Mouse (Mus musculus) cerebellum, adult 9-11 months (tissue): ENCODE results near the gene Baiap3.
A peak's percentile ranks its signal among the peaks of the same experiment; 100 is the strongest.

ENCODE experiments used
- DNase-seq: peaks from one replicate; pipeline ENCODE4 v3.0.0; 2022

Gene Baiap3

GRCm38 (mm10) chr17:25244239-25244638 lies 11.9 kb downstream of the Baiap3 start:
- DNase-seq, result no peak

DNA sequence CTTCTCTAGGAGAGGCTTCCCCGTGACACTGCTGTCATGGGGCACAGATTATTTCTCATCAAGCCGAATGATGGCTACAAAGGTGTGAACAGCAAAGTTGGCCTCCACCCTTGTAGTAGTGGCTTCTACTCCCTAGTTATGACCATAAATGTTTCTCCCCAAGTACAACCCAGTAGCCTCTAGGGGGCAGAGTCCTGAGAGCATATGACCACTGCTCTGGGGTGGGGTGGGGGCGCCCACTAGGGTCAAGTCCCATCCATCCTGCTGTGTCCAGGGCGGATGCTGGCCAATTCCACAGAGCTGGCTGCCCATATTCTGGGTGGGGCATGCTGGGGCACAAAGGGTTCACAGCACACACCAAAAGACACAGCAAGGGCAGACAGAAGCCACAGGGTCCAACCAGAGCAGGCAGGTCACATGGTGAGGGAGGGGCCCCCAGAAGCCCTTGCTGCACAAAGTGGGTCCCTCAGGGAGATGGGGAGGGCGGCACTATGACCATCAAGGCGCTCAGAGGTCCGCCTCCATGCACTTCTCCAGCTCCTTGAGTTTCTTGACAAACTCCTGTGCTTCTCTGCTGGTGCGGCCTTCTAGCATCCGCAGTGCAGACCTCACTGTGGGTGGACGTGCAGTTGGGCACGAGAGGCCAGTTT lies 12.9 kb downstream of the Baiap3 start:
- DNase-seq, result peak; percentile 26

DNA sequence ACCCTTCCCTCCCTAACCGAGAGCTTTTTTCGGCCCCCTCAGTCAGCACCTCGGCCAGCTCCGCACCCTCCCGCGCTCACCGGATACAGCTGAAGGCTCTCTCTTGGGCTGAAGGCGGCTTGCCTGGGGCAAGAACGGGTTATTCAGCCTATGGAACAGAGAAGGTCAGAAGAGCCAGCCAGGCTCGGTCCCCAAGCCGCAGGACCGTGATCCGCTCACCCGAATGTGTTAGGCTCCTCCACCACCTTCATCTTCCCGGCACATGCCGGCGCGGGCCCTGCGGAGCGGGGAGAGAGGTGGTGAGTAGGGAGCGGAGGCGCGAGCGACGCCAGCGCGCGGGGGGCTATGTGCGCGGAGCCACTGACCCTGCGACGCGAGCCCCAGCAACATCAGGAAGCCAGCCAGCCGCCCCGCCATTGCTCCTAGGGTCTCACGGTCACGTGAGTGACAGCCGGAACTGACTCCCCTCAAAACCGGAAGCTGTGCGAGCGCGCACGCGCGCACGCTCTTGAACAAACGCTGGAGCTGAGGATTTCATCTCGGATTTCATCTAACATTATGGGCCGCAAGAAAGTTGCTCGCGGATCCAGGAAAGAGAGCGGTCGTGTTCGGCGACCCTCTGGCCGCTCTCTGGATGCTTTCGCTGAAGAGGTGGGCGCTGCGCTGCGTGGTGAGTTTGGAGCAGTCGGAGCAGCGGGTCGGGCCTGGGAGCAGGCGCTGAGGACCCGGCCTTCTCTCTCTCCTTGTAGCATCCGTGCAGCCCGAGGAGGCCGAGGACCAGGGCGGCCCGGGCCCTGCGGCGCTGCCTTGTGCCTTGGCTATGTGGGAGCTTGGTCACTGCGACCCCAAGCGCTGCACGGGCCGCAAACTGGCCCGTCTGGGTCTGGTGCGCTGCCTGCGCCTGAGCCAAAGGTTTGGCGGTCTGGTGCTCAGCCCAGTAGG lies 16.2 kb downstream of the Baiap3 start, which contains the start of the genes Gnptg and Tsr3:
Gene Gnptg (minus strand): TSS at position 430 of the 942 bp plus-strand sequence.
Gene Tsr3 (plus strand): TSS at position 476 of the 942 bp plus-strand sequence.
- DNase-seq, result peak; percentile 81

DNA sequence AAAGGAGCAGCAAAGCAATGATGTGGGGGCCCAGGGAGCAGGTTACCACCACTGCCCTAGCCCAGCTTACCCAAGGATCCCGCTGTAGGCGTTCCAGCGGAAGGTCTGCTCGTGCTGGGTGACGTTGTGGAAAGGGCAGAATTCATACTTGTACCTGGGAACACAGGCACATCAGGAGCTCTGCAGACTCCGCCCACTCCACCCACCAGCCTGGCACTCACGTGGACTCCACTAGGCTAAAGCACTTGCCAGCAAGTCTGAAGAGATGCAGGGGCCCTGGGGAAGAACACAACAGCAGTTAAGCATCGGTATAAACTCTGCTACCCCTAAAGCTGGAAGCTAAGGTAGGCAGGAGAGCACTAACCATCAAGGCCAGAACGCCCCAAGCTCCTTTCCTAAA lies 20.5 kb downstream of the Baiap3 start:
- no peak for DNase-seq

GRCm38 (mm10) chr17:25231621-25232020 lies 24.5 kb downstream of the Baiap3 start:
- DNase-seq, result peak; percentile 29

DNA sequence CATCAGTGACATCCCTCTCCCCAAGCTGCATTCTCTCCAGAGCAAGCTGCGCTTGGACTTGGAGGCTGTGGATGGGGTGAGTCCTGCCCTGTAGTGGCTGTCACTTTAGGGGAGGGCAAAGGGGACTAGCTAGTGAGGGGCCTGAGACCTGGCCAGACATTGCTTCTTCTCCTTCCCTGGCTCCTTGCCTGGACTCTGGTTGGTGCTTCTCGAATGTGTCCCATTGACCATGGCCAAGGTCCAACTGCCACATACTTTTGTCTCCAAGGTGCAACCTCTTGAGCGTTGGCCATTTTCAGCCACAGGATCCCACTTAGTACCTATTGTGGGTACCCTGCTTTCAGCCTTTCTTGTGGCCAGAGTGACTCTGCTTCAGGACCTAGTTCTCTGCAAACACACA lies 25.5 kb downstream of the Baiap3 start:
- DNase-seq, result peak; percentile 43

GRCm38 (mm10) chr17:25230014-25230655 lies 26.0 kb downstream of the Baiap3 start:
- DNase-seq, result peak; percentile 21

GRCm38 (mm10) chr17:25227991-25228390 lies 28.2 kb downstream of the Baiap3 start:
- no peak for DNase-seq

DNA sequence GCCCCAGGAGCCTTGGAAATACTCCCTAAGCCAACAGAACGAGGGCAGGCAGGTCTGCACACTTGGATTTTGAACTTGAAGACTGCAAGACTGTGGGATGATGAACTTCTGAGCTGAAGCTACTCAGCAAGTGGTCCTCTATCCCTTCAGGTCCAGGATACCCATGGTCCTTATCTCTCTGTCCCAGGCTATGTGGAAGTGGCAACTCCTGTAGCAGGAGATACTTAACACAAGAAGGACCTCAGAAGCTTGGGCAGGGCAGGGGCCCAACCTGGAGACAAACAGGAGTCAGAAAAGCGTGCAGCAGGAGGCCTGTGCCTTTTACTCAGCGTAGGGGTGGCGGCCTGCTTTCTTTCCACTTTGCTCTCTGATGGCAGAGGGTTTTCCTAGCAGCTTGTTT lies 30.5 kb downstream of the Baiap3 start:
- no peak for DNase-seq

- no peak for DNase-seq
Observed at GRCm38 (mm10) chr17:25224586-25225222, 31.5 kb downstream of the Baiap3 start.

DNA sequence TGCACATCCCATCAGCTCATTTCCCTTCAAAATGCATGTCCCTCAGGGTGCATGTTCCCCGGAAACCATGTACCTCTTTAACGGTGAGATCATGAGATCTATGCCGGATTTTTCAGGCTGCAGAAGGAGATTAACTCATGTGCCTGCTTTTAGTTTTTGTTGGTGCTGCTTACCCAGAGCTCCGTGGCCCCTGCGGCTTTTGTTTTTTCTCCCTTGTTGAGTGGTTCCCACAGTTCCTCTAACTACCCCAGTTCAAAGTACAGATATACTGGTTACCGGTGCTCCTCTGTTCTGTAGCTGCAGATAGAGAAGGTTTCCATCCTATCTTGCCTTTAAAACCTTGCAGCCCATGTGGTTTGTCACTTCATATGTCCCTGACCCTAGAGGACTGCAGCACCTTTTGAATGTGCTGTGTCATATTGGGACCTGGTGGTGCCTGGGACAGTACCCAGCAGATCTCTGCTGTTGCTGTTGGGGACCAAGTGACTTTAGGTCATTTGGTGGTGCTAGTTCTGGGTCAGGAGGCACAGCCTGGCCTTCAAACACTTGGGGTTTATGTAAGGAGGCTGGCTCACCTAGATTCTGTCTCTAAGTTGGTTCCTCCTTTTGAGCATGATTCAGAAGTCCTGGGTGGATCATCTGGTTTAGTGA lies 33.1 kb downstream of the Baiap3 start:
- DNase-seq, result peak; percentile 51

GRCm38 (mm10) chr17:25222504-25222940 lies 33.6 kb downstream of the Baiap3 start:
- peak; percentile 81 for DNase-seq

- peak; percentile 86 for DNase-seq
Observed at GRCm38 (mm10) chr17:25221821-25222503, 34.2 kb downstream of the Baiap3 start.

GRCm38 (mm10) chr17:25220746-25221145 lies 35.4 kb downstream of the Baiap3 start:
- no peak for DNase-seq

GRCm38 (mm10) chr17:25219492-25220295 lies 36.5 kb downstream of the Baiap3 start:
- DNase-seq, result no peak

DNA sequence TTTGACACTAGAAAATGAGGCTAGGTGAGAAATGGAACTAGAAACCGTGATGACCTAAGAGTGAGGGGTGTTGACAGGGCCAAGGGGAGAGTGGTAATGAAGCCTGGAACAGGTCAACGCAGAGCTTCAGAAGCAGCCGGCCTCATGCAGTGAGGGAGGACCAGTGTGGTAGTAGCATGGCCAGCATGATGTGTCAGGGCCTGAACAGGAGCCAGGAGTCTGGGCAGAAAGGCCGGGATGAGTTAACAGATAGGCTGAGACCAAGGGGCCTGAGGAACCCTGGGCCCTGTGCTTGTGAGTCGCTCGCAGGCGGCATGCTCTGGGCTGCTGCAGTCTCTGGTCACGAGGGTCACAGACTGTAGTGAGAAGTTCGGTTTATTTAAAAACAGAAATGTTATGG lies 37.2 kb downstream of the Baiap3 start:
- no peak for DNase-seq

DNA sequence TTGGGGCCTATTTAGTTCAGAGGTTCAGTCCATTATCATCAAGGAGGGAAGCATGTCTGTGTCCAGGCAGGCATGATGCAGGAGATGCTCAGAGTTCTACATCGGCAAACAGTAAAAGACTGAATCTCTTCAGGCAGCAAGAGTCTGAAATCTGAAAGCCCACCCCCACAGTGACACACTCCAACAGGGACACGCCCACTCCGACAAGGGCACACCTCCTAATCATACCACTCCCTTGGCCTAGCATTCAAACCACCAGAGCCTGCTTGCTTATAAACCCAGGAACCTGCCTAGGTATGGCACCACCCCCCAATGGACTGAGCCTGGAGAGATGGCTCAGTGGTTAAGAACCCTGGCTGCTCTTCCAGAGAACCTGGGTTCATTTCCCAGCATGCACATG lies 40.7 kb downstream of the Baiap3 start:
- no peak for DNase-seq

DNA sequence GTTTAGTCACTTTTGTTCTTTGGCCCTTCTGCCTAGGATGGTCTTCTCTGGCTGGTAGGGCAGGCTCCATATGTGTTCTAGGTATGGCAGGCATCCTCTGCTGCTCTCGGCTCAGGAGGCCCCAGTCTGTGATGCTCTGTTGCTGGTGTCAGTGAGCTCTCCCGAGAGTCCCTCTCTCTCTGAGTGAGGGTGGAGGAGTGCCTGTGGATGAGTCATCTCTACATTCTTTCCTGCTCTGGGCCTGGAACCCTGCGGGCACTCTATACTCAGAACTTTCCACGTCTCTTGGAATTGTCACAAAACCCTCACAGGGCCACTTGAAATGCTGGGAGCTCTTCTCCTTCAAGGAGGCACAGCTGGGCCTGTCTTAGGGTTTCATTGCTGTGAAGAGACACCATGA lies 44.5 kb downstream of the Baiap3 start:
- no peak for DNase-seq

DNA sequence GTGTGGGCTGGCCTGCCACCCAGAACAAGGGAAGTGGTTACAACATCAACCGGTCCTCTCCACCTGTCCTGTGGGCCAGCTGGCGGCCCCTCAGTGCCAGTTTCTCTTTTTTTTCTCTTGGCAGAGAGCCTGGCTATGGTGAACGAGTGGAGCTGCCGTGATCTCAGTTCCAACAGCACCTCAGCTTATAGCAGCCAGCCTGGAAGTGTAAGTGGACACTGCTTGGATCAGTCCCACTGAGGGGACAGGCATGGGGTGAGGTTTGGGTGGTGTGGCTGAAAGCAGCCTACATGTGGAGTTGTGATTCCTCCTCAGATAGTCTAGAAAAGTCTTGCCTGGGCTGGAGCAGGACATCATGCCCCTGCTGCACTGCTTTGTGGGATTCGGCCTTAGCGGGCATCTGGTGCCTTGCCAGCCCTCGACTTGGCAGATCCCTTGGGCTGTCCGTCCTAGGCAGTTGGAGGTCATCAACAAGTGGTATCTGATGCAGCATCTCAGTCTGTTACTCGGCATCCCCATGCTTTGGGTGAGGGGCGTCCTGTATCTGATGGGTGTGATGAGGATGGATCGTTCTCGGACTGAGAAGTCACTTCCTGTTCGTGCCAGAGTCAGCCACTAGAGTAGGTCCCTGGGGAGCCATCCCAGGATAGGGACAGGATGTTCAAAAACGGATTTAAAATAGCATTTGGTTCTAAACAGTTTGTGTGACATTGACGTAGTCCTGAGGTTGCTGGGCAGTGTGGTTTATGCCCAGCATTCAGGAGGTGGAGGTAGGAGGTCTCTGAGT lies 45.3 kb downstream of the Baiap3 start:
- DNase-seq, result peak; percentile 91

DNA sequence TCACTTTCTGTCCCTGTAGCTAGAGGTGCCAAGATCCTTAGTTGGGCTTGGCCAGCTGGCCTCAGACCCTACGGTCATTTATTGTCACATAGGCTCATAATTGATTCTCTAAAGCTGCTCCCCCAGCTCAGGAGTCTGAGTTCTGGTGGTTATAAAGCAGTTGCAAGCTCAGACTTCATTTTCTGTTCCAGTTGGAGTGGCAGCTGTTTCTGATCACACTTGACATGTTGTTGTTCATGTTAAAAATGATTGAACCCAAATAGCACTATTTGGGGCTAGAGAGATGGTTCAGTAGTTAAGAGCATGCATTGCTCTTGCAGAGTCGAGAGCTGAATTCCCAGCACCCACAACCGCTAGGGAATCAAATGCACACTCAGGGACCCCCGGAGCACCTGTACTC lies 46.2 kb downstream of the Baiap3 start:
- no peak for DNase-seq
